Mouse (Mus musculus) G1E (cell line): ENCODE results near the gene Grid2.

ENCODE experiments used
- CTCF ChIP-seq: IDR thresholded peaks from 2 replicates; pipeline ENCODE4 v1.5.1; 2012; ENCODE audit warnings: low read depth, low read length, inconsistent platforms, mixed read lengths
- GATA1 ChIP-seq: IDR thresholded peaks from 2 replicates; pipeline ENCODE4 v1.6.1; 2012; ENCODE audit warnings: borderline replicate concordance, low read length, inconsistent platforms, mixed read lengths
- POLR2AphosphoS5 ChIP-seq: IDR thresholded peaks from 2 replicates; pipeline ENCODE4 v1.6.1; 2012; ENCODE audit warnings: low read depth, low read length, inconsistent platforms; ENCODE audit not compliant: insufficient replicate concordance

GRCm38 (mm10) chr6:64245951-64246350 lies 990.3 kb downstream of the Grid2 start:
- TF ChIP-seq CTCF = no peak
- TF ChIP-seq GATA1 = no peak
- TF ChIP-seq POLR2AphosphoS5 = no peak
